Mouse (Mus musculus) testis, postnatal 14 days (tissue): Measurements from ENCODE around the gene A4gnt.
A peak's percentile ranks its signal among the peaks of the same experiment; 100 is the strongest.

Source experiments
- DNase-seq: peaks from one replicate; pipeline ENCODE4 v3.0.0; 2021; ENCODE audit warnings: low spot score

Gene A4gnt

GRCm38 (mm10) chr9:99636776-99637175, 24.5 kb downstream of the A4gnt start:
- no peak for DNase-seq

GRCm38 (mm10) chr9:99637227-99637626, 24.9 kb downstream of the A4gnt start:
- DNase-seq = no peak

- DNase-seq = no peak
Measured at GRCm38 (mm10) chr9:99637736-99638135, 25.4 kb downstream of the A4gnt start.

- DNase-seq = no peak
Measured at GRCm38 (mm10) chr9:99639957-99640356, 27.7 kb downstream of the A4gnt start.

- DNase-seq = no peak
Measured at GRCm38 (mm10) chr9:99645416-99645815, 33.1 kb downstream of the A4gnt start.

GRCm38 (mm10) chr9:99646102-99646501, 33.8 kb downstream of the A4gnt start:
- no peak for DNase-seq

- DNase-seq = no peak
Measured at GRCm38 (mm10) chr9:99660756-99661155, 48.5 kb downstream of the A4gnt start.

- DNase-seq = no peak
Measured at GRCm38 (mm10) chr9:99661606-99662166, 49.4 kb downstream of the A4gnt start.

GRCm38 (mm10) chr9:99662406-99662805, 50.1 kb downstream of the A4gnt start:
- DNase-seq = peak; percentile 36

GRCm38 (mm10) chr9:99662887-99663286, 50.6 kb downstream of the A4gnt start:
- no peak for DNase-seq

- no peak for DNase-seq
Measured at GRCm38 (mm10) chr9:99667596-99667995, 55.3 kb downstream of the A4gnt start.

GRCm38 (mm10) chr9:99671603-99672002, 59.3 kb downstream of the A4gnt start:
- DNase-seq = no peak
